Mouse (Mus musculus): Measurements from ENCODE around the gene Arhgap42. TPM values are rescaled to one million over a fixed set of nuclear protein-coding genes. Genes with fewer than 3 reads are reported as not detected.

The Arhgap42 gene
- total RNA-seq, 2 experiments from 2014 or later = 7.2 to 7.3 TPM

DNA sequence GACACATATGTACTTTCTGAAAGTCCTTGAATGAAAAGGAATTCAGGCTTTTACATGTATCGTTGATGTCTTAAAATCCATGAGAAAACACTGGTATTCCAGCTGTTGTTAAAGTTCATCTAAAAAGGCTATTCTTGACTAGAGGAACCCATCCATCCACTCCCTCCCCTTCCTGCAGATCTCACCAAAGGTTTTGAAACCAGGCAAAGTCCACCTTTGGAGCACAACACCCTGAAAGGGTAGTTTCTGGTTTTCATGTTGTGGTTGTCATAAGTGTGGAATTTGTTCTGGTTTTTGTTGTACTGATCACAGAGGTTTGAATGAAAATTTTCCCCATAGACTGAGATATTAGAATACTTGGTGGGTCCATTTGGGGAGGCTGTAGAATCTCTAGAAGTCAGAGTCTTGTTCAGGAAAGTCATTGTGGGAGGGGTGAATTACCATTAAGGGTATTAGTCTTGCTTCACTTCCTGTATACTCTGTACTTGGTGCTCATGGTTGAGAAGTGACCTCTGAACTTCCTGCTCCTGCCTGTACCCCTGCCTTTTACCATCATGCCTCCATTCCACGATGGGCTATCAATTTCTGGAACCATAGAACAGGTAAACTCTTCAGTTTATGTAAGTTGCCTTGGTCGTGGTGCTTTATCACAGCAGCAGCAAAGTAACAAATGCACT lies 27.4 kb downstream of the Arhgap42 start:
- DNase-seq (ENCODE audit: low spot score in 2 of 2) = no peak

DNA sequence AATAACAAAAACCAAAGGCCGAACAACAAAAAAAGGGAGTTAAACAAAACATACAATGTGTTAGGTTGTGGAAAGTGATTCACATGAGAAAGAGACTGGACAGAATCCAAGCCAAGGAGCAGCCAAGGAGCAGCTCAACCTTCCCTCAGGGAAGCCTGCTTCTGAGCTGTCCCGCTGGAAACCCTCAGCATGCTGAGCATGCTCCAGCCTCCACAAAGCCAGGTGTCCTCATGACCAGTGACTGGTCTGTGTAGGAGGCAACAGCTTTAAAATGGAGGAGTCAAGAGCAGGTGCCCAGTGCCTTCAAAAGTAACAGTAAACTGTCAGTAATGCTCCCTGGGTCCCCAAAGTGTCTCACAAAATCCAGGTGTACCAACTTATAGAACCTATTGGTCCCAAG lies 28.4 kb downstream of the Arhgap42 start:
- DNase-seq (ENCODE audit: low spot score in 2 of 2) = no peak

DNA sequence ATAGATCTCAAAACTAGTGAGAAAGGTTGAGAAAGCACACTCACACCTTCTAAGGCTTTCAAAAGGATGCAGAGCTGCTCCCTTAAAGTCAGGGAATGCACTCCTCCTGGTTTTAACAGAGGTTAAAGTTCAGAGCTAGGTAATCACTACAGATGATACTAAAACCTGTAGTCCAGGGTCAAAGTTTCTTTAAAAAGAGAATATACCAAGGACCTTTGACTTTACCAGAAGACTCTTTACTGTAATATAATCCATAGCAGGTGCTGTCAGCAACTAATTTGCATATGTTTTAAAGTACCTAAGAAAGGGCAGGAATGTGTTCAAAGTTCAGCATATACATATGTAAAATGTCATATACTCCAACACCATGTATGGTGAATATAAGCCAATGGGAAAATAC lies 30.7 kb downstream of the Arhgap42 start:
- DNase-seq (ENCODE audit: low spot score in 2 of 2) = no peak

DNA sequence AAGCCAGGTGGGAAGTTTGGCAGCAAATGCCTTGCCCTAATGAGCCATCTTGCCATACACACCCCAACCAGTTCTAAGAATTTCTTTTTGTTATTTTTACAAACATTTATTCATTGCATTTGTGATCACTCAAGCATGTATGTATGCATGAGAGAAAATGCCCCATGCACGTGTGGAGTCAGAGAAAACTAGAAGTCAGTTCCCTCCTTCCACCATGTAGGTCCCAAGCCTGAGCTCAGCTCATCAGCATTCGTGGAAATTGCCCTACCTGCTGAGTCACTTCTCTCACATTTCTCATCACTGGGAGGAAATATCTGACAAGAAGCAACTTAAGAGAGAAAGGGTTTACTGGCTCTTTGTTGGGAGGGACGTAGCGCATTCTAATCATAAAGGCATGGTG lies 31.6 kb downstream of the Arhgap42 start:
- no peak for DNase-seq (ENCODE audit: low spot score in 2 of 2)

DNA sequence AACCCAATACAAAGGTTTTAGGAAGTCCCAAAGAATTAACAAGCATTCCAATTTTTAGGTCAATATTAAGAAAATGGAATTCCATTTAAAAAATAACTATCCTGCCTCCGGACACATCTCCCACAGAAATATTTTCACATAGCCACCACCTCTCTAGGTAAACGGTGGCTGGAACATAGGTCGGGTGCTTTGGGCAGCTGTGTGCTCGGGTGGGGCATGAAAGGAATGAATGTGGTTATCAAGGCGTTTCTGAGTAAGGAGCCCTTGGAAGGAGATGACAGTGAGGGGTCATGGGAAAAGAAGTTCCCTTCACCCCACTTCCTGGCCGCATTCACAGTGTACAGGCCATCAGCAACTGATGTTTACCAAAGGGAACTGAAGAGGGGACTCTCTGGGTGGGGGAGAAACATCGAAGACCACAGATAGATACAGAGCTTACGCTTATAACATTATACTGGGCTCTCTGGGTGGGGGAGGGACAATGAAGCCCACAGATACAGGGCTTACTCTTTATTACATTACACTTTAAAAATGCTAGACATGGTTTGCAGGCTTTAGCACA lies 38.0 kb downstream of the Arhgap42 start:
- no peak for DNase-seq (ENCODE audit: low spot score in 2 of 2)

DNA sequence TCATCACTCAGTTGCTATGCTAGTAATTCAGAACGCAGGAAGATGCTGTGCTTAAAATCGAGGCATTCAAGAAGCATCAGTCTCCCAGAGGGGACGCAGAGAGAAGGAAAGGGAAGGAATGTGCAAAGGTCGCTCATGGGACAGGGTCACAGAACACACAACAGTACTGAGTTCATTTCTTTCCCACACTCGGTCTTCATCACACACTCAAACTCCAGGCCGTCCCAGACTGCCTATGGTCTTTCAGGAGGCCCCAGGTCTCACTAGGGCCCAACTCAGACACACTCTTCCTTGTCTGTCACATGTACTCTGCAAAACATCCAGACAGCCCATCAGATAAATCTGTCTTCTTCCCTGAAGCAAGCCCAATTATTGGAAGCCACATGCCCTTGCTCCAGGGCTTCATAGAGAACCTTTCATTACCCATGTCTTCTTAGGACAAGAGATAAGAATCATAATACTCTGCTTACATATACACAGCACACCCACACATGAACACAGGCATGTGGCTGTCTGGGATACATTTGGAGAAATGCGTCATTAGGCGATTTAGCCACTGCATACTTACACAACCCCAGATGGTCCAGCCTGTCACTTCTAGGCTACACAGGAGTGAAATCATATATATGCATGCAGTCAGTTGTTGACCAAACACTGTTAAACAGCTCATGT lies 39.6 kb downstream of the Arhgap42 start:
- DNase-seq (ENCODE audit: low spot score in 2 of 2) = no peak

DNA sequence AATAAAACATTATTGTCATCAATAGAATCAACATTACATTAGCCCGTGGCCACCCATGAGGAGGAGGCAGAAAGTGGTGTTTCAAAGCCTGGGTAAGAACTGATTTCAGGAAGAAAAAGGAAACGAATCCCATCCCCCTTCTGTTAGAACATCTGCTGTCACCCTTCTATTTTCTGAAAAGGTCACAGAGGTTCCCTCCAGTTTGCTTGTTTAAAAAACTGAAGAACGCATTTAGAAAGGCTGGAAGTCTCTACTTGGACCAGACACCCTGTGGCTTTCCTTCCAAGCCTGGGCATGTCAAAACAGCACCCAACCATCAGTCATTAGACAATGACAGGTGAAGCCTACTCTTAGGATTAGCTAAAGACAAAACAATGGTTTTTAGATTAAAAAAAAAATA lies 40.3 kb downstream of the Arhgap42 start:
- DNase-seq (ENCODE audit: low spot score in 2 of 2) = no peak

DNA sequence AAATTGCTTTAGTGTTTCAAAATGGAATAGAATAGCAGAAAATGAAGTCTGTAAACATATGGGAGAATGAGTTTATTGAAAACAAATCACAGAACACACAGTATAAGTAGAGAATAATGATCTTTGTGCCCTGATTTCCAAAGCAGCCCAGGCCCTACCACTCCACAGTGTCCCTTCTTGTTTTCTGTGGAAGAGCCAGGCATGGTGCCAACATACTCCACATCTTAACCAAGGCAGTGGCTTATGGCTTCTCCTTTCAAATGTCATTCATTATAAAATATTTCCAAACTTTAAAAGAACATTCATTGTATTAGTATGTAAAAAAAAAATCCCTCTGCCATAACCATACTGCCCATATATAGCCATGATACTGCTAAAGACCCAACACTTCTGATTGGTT lies 42.9 kb downstream of the Arhgap42 start:
- no peak for DNase-seq (ENCODE audit: low spot score in 2 of 2)

DNA sequence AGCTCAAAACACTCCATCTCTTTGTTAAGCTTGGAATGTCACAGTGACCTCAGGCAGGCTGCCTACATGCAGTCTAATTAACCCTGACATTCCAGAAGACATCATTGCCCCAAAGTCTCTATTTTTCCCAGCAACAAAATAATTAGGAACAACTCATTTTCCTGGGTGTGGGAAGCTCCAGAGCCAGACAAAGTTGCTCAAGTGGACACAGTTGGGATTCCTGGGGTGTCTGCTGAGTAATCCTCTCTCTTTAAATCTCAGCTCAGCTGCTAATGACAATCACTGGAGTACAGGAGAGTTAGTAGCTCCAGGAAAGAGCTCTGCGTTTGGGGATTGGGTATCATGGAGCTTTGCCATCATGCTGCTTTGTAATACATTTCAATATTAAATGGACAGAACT lies 44.4 kb downstream of the Arhgap42 start:
- no peak for DNase-seq (ENCODE audit: low spot score in 2 of 2)

DNA sequence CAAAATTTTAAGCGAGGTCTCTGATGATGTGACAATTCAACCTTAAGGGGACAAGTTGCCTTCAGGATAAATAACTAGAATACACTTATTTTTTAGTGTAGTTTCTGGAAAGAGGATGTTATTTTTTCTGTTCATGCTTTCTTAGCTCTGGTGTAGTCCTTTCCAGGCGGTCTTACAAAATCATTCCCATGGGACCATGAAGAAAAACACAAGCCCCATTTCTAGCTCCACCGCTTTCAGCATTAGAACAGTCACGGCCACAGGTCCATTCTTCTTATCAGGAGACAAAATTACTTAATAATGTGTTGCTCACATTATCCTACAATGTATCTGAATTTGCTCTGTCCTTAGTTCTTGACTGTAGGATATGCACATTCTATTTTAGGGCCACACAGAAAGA lies 46.2 kb downstream of the Arhgap42 start:
- DNase-seq (ENCODE audit: low spot score in 2 of 2) = no peak

DNA sequence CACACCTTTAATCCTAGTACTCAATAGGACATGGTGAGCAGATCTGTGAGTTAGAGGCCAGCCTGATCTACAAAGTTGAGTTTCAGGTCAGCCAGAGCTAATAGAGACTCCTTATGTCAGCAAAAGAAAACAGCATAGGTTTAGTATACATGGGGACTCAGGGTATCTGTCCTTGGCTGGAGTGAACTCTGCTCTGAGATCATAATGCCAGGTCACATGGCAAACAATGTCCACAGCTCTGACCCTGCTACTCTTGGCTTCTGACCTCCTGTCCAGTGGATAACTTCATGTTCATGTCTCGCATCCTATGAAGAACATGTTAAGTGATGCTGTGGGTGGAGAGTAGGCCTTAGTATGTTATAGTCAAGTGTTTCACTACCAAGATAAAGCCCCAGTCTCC lies 48.1 kb downstream of the Arhgap42 start:
- DNase-seq (ENCODE audit: low spot score in 2 of 2) = no peak

DNA sequence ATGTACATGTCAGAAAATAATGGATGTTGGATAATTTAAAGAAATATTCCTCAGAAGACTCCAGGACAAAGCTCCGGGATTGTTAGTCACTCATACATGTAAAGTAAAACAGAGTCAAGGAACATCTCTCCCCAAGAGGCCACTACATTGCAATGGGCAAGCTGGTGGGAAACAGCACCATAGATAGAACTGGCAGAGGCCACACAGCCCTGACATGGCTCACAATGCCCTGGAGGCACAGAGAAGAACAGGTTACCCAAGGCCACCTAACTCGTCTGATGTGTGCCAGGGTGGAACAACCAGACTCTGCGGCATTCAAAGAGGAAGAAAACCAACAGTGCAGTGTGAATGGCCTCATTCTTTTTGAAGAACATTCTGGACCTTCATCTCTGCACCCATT lies 50.7 kb downstream of the Arhgap42 start:
- no peak for DNase-seq (ENCODE audit: low spot score in 2 of 2)

DNA sequence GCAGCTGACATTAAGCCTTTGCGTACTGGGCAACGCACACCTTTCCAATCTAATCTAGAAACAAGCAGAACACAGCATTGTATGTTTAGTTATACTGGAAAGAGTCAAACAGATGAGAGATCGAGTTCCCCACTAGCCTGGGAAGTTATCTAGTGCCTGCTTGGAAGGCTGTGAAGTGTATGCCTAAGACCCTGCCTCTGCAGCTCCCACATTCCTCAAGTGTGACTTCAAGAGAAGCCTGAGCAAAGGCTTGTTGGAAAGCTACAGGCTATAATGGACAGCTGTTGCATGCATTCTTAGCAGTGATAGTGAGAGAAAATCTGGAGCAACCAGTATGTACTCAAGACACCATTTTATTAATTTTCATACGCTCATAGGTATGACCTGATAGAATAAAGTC lies 61.2 kb downstream of the Arhgap42 start:
- no peak for DNase-seq (ENCODE audit: low spot score in 2 of 2)

DNA sequence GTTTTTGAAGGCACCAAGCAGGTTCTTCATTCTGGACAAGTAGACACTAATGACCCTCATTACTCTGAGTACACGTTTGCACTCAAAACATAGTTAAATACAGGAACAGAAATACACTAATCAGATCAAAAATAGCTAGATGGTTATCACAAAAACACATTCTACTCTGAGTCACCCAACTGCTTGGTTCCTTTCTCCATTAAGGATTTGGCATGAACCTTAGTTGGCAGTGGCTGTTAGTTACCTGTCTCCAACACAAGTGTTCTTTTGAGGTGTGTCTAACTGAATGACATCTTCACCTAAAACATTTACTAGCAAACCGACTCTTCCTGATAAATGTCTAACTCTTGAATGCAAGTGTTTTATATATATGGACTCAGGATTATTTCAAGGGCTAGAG lies 64.0 kb downstream of the Arhgap42 start:
- DNase-seq (ENCODE audit: low spot score in 2 of 2) = no peak

DNA sequence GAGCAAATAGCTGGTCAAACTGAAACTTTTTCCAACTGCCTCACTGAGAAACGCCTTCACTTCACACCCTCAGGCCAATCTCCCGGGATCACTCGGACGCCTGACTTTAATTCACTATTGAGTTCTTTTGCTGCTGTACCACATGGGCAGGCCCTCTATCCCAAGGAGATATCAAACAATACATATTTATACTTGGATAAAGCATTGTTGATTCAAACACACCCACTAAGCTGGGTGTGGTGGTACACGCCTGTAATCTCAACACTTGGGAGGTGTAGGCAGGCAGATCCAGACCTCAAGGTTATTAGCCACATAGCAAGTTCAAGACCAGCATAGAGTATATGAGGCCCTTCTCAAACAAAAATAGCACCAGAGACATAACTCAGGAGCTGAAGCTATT lies 64.7 kb downstream of the Arhgap42 start:
- DNase-seq (ENCODE audit: low spot score in 2 of 2) = no peak

DNA sequence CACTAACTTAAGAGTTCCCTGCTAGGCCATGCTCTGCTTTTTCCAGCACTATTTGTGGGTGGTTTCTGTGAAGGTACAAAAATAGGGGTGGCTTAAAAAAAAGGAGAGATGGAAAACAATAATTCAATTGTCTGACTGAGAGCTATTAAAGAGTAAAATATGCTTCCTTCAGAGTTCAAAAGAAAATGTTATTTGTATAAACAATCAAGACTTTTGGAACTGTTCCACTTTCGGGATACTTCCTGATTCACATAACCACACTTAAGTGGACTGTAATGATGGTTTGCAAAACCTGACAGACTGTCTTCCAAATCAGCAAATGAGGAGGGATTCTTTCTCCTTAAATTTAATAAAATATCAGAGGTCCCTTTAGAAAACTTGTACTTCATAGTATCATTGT lies 65.8 kb downstream of the Arhgap42 start:
- no peak for DNase-seq (ENCODE audit: low spot score in 2 of 2)

DNA sequence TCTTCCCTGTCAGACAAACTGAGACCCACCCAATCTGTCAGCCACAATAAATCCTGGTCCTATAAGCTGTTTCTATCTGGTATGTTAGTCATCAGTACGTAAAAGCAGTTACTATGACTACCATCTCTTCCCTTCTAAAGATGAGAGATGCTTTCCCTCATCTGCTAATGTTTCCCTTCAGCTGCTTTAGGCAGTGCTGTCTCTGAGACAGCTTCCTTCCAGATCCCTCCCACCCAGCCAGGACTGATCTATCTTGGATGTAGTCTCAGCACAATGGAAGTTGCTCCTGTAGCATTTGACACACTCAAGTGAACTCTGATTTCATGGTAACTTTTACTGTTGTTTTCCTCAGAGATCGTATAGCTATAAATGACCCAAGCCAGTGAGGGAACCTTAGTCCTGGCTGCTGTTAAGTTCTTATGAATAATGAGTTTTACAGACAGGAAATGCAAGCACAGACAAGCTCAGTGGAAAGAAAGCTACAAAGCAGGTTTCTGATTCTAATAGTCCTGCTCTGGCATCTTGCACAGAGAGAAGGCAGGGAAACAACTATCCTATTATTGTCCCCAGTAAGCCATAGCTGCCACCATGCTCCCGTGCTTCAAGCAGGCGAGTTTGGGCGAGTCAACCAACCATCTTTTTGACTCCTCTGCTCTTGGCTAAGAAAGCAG lies 67.6 kb downstream of the Arhgap42 start:
- DNase-seq (ENCODE audit: low spot score in 2 of 2) = no peak

DNA sequence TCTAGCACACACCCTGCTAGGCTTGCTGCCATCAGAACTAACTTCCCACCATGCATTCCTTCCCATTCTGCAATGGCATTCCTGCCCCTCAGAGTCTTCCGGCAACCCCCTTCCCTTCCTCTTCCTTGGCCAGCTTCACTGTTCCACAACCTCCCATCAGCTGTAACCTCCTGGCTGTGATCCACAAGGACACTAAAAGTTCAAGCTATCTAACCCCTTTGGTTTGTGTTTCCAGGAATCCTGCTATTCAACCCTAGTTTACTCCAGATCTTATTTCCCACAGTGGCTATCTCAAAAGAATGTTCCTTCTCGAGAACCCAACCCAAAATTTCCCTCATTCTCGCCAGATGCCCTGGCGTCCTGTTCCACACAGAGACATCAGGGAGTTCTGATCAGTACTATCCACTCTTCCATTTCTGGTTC lies 73.2 kb downstream of the Arhgap42 start:
- no peak for DNase-seq (ENCODE audit: low spot score in 2 of 2)

DNA sequence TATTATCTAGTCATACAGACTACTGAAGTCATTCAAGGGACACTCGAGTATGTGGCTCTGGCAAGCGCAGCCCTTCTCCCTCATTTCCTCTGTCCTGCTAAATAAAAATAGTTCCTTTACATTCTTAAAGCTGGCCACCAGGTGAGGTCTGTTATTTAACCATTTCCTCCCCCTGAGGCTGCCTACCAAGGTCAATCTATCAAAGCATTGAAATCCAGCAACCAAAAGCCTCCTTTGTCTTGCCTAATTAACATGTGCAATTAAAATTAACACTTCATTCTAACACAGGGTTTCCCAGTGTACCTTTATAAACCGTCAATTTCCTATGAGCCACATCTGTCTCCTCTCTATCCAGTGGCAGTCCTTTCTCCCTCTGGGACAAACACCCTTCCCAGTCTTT lies 78.2 kb downstream of the Arhgap42 start:
- DNase-seq (ENCODE audit: low spot score in 2 of 2) = no peak

DNA sequence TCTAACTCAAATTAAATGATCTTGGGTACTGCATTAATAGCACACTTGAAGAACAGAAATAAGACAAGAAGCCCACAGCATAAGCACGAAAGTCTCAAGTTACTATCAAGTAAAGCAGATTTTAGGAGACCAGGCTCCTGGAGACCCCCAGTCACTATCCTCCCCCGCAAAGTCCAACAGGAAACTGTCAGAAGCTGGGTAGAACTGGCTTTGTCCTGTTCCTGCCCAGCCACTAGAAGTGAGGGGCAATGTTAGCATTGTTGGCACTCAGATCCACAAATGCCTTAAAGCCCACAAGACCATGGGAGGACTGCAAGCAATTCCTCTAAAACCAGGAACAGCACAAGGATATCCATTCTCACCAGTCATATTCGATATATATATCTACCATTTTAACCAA lies 80.7 kb downstream of the Arhgap42 start:
- DNase-seq (ENCODE audit: low spot score in 2 of 2) = no peak

DNA sequence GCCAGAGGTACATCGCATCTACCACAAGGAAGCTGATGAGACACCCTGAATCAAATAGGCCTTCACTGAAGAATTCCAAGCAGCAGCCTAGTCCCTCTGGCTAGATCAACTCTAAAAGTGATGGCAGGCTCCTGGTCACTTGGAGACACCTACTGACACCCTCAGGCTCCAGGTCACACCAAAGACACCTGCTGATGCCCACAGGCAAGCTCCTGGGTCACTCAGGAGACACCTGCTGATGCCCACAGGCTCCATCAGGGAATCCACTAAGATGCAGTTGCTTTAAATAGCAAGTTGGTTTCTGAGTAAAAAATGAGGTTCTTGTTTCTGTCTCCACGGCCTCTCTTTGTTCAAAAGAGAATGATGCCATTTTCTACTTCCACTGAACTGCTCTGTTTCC lies 81.5 kb downstream of the Arhgap42 start:
- DNase-seq (ENCODE audit: low spot score in 2 of 2) = no peak

DNA sequence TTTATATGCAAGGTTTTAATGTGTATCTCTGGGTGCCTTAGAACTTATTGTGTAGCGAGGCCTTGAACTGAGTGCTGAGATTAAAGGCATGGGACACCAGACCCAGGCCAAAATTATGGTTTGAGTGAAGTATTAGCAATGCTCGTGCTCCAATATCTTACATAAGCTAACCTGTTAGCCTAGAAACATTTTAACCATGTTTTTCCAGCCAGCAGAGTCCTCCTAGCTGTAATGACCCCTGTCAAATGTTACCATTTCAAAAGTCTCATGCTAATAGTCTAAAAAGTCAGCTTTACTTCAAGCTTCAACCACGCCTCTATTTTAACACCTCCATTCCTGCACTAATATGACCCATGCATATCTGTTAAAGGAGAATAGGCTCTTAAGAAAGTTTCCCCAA lies 84.3 kb downstream of the Arhgap42 start:
- DNase-seq (ENCODE audit: low spot score in 2 of 2) = no peak
